Mouse (Mus musculus): ENCODE data around the gene Grid2ip. TPM values are rescaled to one million over a fixed set of nuclear protein-coding genes. Genes with fewer than 3 reads are reported as not detected.
A peak's percentile ranks its signal among the peaks of the same experiment; 100 is the strongest.

Grid2ip gene
- total RNA-seq, 2 experiments from 2014 or later = 1.2 to 2.2 TPM

- Histone ChIP-seq H3K27ac (no peak overlapping the region), H3K4me3 (peak overlapping the region; percentile 42)
- DNase-seq (ENCODE audit: low spot score in 2 of 2) = no peak
- TF ChIP-seq CTCF (conservative IDR thresholded peaks at IDR 0.05) = no peak
Observed at GRCm38 (mm10) chr5:143334418-143335088, 22.6 kb upstream of the Grid2ip start.

GRCm38 (mm10) chr5:143335089-143335460 lies 22.1 kb upstream of the Grid2ip start:
- DNase-seq (ENCODE audit: low spot score in 2 of 2) = no peak
- H3K4me3 ChIP-seq = no peak overlapping the region
- TF ChIP-seq CTCF (conservative IDR thresholded peaks at IDR 0.05) = no peak
- H3K27ac ChIP-seq = no peak overlapping the region

- no peak for DNase-seq (ENCODE audit: low spot score in 2 of 2)
- Histone ChIP-seq H3K4me3 (no peak overlapping the region), H3K27ac (no peak overlapping the region)
- peak; percentile 54 for TF ChIP-seq CTCF (conservative IDR thresholded peaks at IDR 0.05)
Observed at GRCm38 (mm10) chr5:143336559-143336958, 20.6 kb upstream of the Grid2ip start.

- Histone ChIP-seq H3K27ac (no peak overlapping the region), H3K4me3 (no peak overlapping the region)
- no peak for DNase-seq (ENCODE audit: low spot score in 2 of 2)
- no peak for TF ChIP-seq CTCF (conservative IDR thresholded peaks at IDR 0.05)
Observed at GRCm38 (mm10) chr5:143339603-143340002, 17.5 kb upstream of the Grid2ip start.

- H3K27ac ChIP-seq = no peak overlapping the region
- TF ChIP-seq CTCF (conservative IDR thresholded peaks at IDR 0.05) = no peak
- no peak for DNase-seq (ENCODE audit: low spot score in 2 of 2)
- no peak overlapping the region for H3K4me3 ChIP-seq
Observed at GRCm38 (mm10) chr5:143346367-143346766, 10.8 kb upstream of the Grid2ip start.

- no peak for TF ChIP-seq CTCF (conservative IDR thresholded peaks at IDR 0.05)
- Histone ChIP-seq H3K4me3 (no peak overlapping the region), H3K27ac (no peak overlapping the region)
- DNase-seq (ENCODE audit: low spot score in 2 of 2) = no peak
Observed at GRCm38 (mm10) chr5:143356017-143356416, 1.1 kb upstream of the Grid2ip start.

- DNase-seq (ENCODE audit: low spot score in 2 of 2) = no peak
- no peak overlapping the region for H3K4me3 ChIP-seq
- no peak overlapping the region for H3K27ac ChIP-seq
- TF ChIP-seq CTCF (conservative IDR thresholded peaks at IDR 0.05) = no peak
Observed at GRCm38 (mm10) chr5:143357564-143357963, 426 bp downstream of the Grid2ip start.

- peak; percentile 48 for TF ChIP-seq CTCF (conservative IDR thresholded peaks at IDR 0.05)
- no peak overlapping the region for H3K27ac ChIP-seq
- DNase-seq (ENCODE audit: low spot score in 2 of 2) = no peak
- H3K4me3 ChIP-seq = no peak overlapping the region
Observed at GRCm38 (mm10) chr5:143359263-143359662, 2.1 kb downstream of the Grid2ip start.

GRCm38 (mm10) chr5:143360000-143360399 lies 2.9 kb downstream of the Grid2ip start:
- DNase-seq (ENCODE audit: low spot score in 2 of 2) = no peak
- H3K4me3 ChIP-seq = no peak overlapping the region
- H3K27ac ChIP-seq = no peak overlapping the region
- TF ChIP-seq CTCF (conservative IDR thresholded peaks at IDR 0.05) = peak; percentile 59

GRCm38 (mm10) chr5:143361428-143361827 lies 4.3 kb downstream of the Grid2ip start:
- H3K27ac ChIP-seq = no peak overlapping the region
- no peak for DNase-seq (ENCODE audit: low spot score in 2 of 2)
- no peak for TF ChIP-seq CTCF (conservative IDR thresholded peaks at IDR 0.05)
- H3K4me3 ChIP-seq = no peak overlapping the region

GRCm38 (mm10) chr5:143363678-143364615 lies 6.8 kb downstream of the Grid2ip start:
- no peak for DNase-seq (ENCODE audit: low spot score in 2 of 2)
- no peak for TF ChIP-seq CTCF (conservative IDR thresholded peaks at IDR 0.05)
- H3K27ac ChIP-seq = no peak overlapping the region
- H3K4me3 ChIP-seq = peak overlapping the region; percentile 56

GRCm38 (mm10) chr5:143367931-143368330 lies 10.8 kb downstream of the Grid2ip start:
- no peak for TF ChIP-seq CTCF (conservative IDR thresholded peaks at IDR 0.05)
- Histone ChIP-seq H3K4me3 (no peak overlapping the region), H3K27ac (no peak overlapping the region)
- DNase-seq (ENCODE audit: low spot score in 2 of 2) = no peak

GRCm38 (mm10) chr5:143369611-143370255 lies 12.6 kb downstream of the Grid2ip start:
- Histone ChIP-seq H3K4me3 (peak overlapping the region; percentile 36), H3K27ac (no peak overlapping the region)
- no peak for DNase-seq (ENCODE audit: low spot score in 2 of 2)
- no peak for TF ChIP-seq CTCF (conservative IDR thresholded peaks at IDR 0.05)

Measured in layer of hippocampus, adult 2 months (tissue).